Mouse (Mus musculus) stomach, postnatal 0 days (tissue): ENCODE measurements around the gene Rreb1. TPM values are rescaled to one million over a fixed set of nuclear protein-coding genes. Genes with fewer than 3 reads are reported as not detected.
A peak's percentile ranks its signal among the peaks of the same experiment; 100 is the strongest.

Experiments used
- ATAC-seq: fragments of 200-750 bp; cut with Nextera tagmentation; 2 replicates; pipeline ENCODE4 v1.8.0; 2017; ENCODE audit not compliant: low FRiP score, low TSS enrichment
- DNase-seq: peaks from one replicate; pipeline ENCODE4 v3.0.0-alpha.2; 2016; ENCODE audit warnings: low spot score
- H3K27ac ChIP-seq: fragments of 300-500 bp; sonication (generic); replicated peaks from 2 replicates; pipeline ENCODE4 v1.5.1; 2014; ENCODE audit warnings: mild to moderate bottlenecking, control low read depth
- H3K27me3 ChIP-seq: fragments of 300-500 bp; sonication (generic); 2 replicates; pipeline ENCODE4 v1.6.1; 2014; ENCODE audit warnings: low read length; ENCODE audit not compliant: control insufficient read depth, insufficient read depth
- H3K36me3 ChIP-seq: fragments of 300-500 bp; sonication (generic); 2 replicates; pipeline ENCODE4 v1.6.1; 2014; ENCODE audit warnings: low read length, mixed read lengths; ENCODE audit not compliant: control insufficient read depth, insufficient read depth
- H3K4me1 ChIP-seq: fragments of 300-500 bp; sonication (generic); replicated peaks from 2 replicates; pipeline ENCODE4 v1.6.1; 2014; ENCODE audit warnings: antibody characterized with exemption; ENCODE audit not compliant: control insufficient read depth, insufficient read depth
- H3K4me2 ChIP-seq: fragments of 300-500 bp; sonication (generic); replicated peaks from 2 replicates; pipeline ENCODE4 v1.6.1; 2014; ENCODE audit warnings: low read depth, mild to moderate bottlenecking, control low read depth, moderate library complexity
- H3K4me3 ChIP-seq: fragments of 300-500 bp; sonication (generic); 2 replicates; pipeline ENCODE4 v1.5.1; 2014; ENCODE audit warnings: low read depth, low read length, control low read depth
- H3K9ac ChIP-seq: fragments of 300-500 bp; sonication (generic); 2 replicates; pipeline ENCODE4 v1.6.1; 2014; ENCODE audit warnings: mild to moderate bottlenecking, low read length, control low read depth, mixed read lengths
- H3K9me3 ChIP-seq: fragments of 300-500 bp; sonication (generic); 2 replicates; pipeline ENCODE4 v1.6.1; 2016; ENCODE audit warnings: low read length; ENCODE audit not compliant: control insufficient read depth
- CTCF ChIP-seq: IDR thresholded peaks from 2 replicates; pipeline ENCODE4 v1.5.1; 2016; ENCODE audit warnings: antibody characterized with exemption, low read depth, mild to moderate bottlenecking, moderate library complexity
- EP300 ChIP-seq: optimal IDR thresholded peaks from 2 replicates; pipeline ENCODE3; 2016; ENCODE audit warnings: antibody characterized with exemption
- WGBS: fragments of 180-500 bp; shearing (Covaris S2); extraction: QIAGEN DNeasy Blood & Tissue Kit; methylation state at CpG from one replicate; pipeline ENCODE4 v1.1.7; 2014; 5-methylcytosine and 5-hydroxymethylcytosine counted together
- polyA plus RNA-seq: library from polyadenylated mRNA; unstranded; fragments of >200 nt; fragmentation: Nextera tagmentation; extraction: Ambion mirVana; gene quantifications from 2 replicates; pipeline ENCODE4 v1.2.1, GENCODE M21; 2015

The Rreb1 gene
- polyA plus RNA-seq, 1 experiment from 2014 or later = 6.0 TPM

DNA sequence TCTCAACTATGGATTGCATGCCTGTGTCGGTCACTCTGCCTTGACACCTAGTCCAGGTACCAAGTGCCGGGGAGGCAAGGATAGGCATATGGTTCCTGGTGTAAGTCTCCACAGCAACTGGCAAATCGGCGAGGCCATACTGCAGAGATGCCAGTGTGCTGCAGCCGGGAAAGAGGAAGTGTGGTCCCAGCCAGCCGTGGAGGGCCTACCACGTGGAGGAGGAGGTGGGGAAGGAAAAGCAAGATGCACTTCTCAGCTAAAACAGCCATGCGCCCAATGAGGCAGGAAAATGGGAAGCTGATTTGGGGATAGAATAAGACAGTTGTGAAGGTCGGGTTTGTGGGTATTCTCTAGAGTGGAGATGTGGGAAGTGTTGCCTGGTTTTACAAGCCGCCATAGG is 65.6 kb downstream of the Rreb1 start:
- H3K4me1 ChIP-seq = no peaks in the 10 kb centered on the region
- no peak overlapping the region for H3K9ac ChIP-seq
- no peak overlapping the region for H3K4me3 ChIP-seq
- DNase-seq = no peak
- no peak overlapping the region for H3K27ac ChIP-seq
- WGBS = 78% methylated on average over 10 of the region's 10 CpGs
- no peak overlapping the region for H3K4me2 ChIP-seq
- ATAC-seq = no peak
- no peaks in the 10 kb centered on the region for H3K36me3 ChIP-seq
- no peaks in the 10 kb centered on the region for H3K9me3 ChIP-seq
- TF ChIP-seq EP300 (no peak), CTCF (no peak)
- H3K27me3 ChIP-seq = no peaks in the 10 kb centered on the region

GRCm38 (mm10) chr13:37845156-37845555 is 67.0 kb downstream of the Rreb1 start:
- 71% methylated on average over 3 of the region's 3 CpGs for WGBS
- Histone ChIP-seq H3K9me3 (no peaks in the 10 kb centered on the region), H3K27ac (no peak overlapping the region), H3K9ac (no peak overlapping the region), H3K4me3 (no peak overlapping the region), H3K4me1 (no peaks in the 10 kb centered on the region), H3K36me3 (no peaks in the 10 kb centered on the region), H3K4me2 (no peak overlapping the region), H3K27me3 (no peaks in the 10 kb centered on the region)
- DNase-seq = no peak
- ATAC-seq = no peak
- TF ChIP-seq CTCF (no peak), EP300 (no peak)

- no peaks in the 10 kb centered on the region for H3K27me3 ChIP-seq
Measured at GRCm38 (mm10) chr13:37845641-37846040, 67.4 kb downstream of the Rreb1 start.

GRCm38 (mm10) chr13:37846507-37846906 is 68.3 kb downstream of the Rreb1 start:
- ATAC-seq (no peak), DNase-seq (no peak)
- Histone ChIP-seq H3K27ac (peak overlapping the region; percentile 86), H3K4me1 (no peaks in the 10 kb centered on the region), H3K4me3 (no peak overlapping the region), H3K27me3 (no peaks in the 10 kb centered on the region), H3K9me3 (no peaks in the 10 kb centered on the region), H3K9ac (no peak overlapping the region), H3K4me2 (no peak overlapping the region), H3K36me3 (no peaks in the 10 kb centered on the region)
- TF ChIP-seq CTCF (no peak), EP300 (no peak)
- 70% methylated on average over 11 of the region's 11 CpGs for WGBS

More at GRCm38 (mm10) chr13:37845641-37846040, 67.4 kb downstream of the Rreb1 start:
- Histone ChIP-seq H3K4me1 (no peaks in the 10 kb centered on the region), H3K9me3 (no peaks in the 10 kb centered on the region), H3K27ac (no peak overlapping the region), H3K4me2 (no peak overlapping the region), H3K4me3 (no peak overlapping the region), H3K9ac (no peak overlapping the region), H3K36me3 (no peaks in the 10 kb centered on the region)
- ATAC-seq (no peak), DNase-seq (no peak)
- WGBS = 76% methylated on average over 7 of the region's 7 CpGs
- TF ChIP-seq EP300 (no peak), CTCF (no peak)

GRCm38 (mm10) chr13:37846962-37847570 is 68.9 kb downstream of the Rreb1 start:
- DNase-seq (peak; percentile 51), ATAC-seq (peak; percentile 86)
- 59% methylated on average over 9 of the region's 9 CpGs for WGBS
- Histone ChIP-seq H3K27me3 (no peaks in the 10 kb centered on the region), H3K4me2 (no peak overlapping the region), H3K36me3 (no peaks in the 10 kb centered on the region), H3K4me3 (no peak overlapping the region), H3K9me3 (no peaks in the 10 kb centered on the region), H3K9ac (no peak overlapping the region; the same call in 1 of the 2 replicates), H3K4me1 (no peaks in the 10 kb centered on the region), H3K27ac (peak overlapping the region; percentile 86)
- TF ChIP-seq EP300 = no peak
- no peak for TF ChIP-seq CTCF

- Histone ChIP-seq H3K27ac (peak overlapping the region; percentile 86), H3K36me3 (no peaks in the 10 kb centered on the region), H3K9me3 (no peaks in the 10 kb centered on the region), H3K4me1 (no peaks in the 10 kb centered on the region; the same call in 1 of the 2 replicates), H3K9ac (no peak overlapping the region; the same call in 1 of the 2 replicates), H3K4me2 (no peak overlapping the region), H3K27me3 (no peaks in the 10 kb centered on the region), H3K4me3 (no peak overlapping the region)
- 59% methylated on average over 16 of the region's 17 CpGs for WGBS
- TF ChIP-seq EP300 (no peak), CTCF (no peak)
- peak; percentile 76 for ATAC-seq
- peak; percentile 68 for DNase-seq
Measured at GRCm38 (mm10) chr13:37847601-37848358, 69.6 kb downstream of the Rreb1 start.
